Mouse (Mus musculus) heart, embryonic 11.5 days (tissue): ENCODE results near the gene Zfp341. TPM values are rescaled to one million over a fixed set of nuclear protein-coding genes. Genes with fewer than 3 reads are reported as not detected.

ENCODE experiments used
- ATAC-seq: fragments of 200-750 bp; cut with Nextera tagmentation; replicated peaks from 2 replicates; pipeline ENCODE4 v1.8.0; 2017; ENCODE audit warnings: moderate library complexity; ENCODE audit not compliant: insufficient number of reproducible peaks, low FRiP score, low TSS enrichment
- H3K27ac ChIP-seq: fragments of 300-500 bp; sonication (generic); 2 replicates; pipeline ENCODE4 v1.5.1; 2014; ENCODE audit warnings: mild to moderate bottlenecking, low read depth, low read length
- H3K27me3 ChIP-seq: fragments of 300-500 bp; sonication (generic); 2 replicates; pipeline ENCODE4 v1.6.1; 2014; ENCODE audit warnings: mild to moderate bottlenecking, low read length, mixed read lengths; ENCODE audit not compliant: control insufficient read depth, insufficient read depth
- H3K36me3 ChIP-seq: fragments of 300-500 bp; sonication (generic); 2 replicates; pipeline ENCODE4 v1.6.1; 2014; ENCODE audit warnings: mild to moderate bottlenecking, low read length, moderate library complexity, mixed read lengths; ENCODE audit not compliant: control insufficient read depth, insufficient read depth
- H3K4me1 ChIP-seq: fragments of 300-500 bp; sonication (generic); 2 replicates; pipeline ENCODE4 v1.6.1; 2014; ENCODE audit warnings: low read length; ENCODE audit not compliant: control insufficient read depth, insufficient read depth
- H3K4me2 ChIP-seq: fragments of 300-500 bp; sonication (generic); 2 replicates; pipeline ENCODE4 v1.6.1; 2014; ENCODE audit warnings: mild to moderate bottlenecking, moderate library complexity
- H3K4me3 ChIP-seq: fragments of 300-500 bp; sonication (generic); 2 replicates; pipeline ENCODE4 v1.5.1; 2014; ENCODE audit warnings: low read depth, low read length
- H3K9ac ChIP-seq: fragments of 300-500 bp; sonication (generic); 2 replicates; pipeline ENCODE4 v1.6.1; 2014; ENCODE audit warnings: mild to moderate bottlenecking, low read depth, low read length, moderate library complexity
- H3K9me3 ChIP-seq: fragments of 300-500 bp; sonication (generic); replicated peaks from 2 replicates; pipeline ENCODE4 v1.6.1; 2016; ENCODE audit warnings: low read length; ENCODE audit not compliant: control insufficient read depth
- WGBS: fragments of 180-500 bp; shearing (Covaris S2); extraction: QIAGEN DNeasy Blood & Tissue Kit; methylation state at CpG from one replicate; pipeline ENCODE4 v1.1.7; 2014; ENCODE audit not compliant: insufficient replicate concordance; 5-methylcytosine and 5-hydroxymethylcytosine counted together
- polyA plus RNA-seq: library from polyadenylated mRNA; unstranded; fragments of >200 nt; fragmentation: Nextera tagmentation; extraction: Ambion mirVana; gene quantifications from 2 replicates; pipeline ENCODE4 v1.2.1, GENCODE M21; 2014

Zfp341 gene
- polyA plus RNA-seq, 1 experiment from 2014 or later: 0.77 TPM

- Histone ChIP-seq H3K9ac (no peak overlapping the region), H3K27me3 (no peaks in the 10 kb centered on the region), H3K4me3 (no peak overlapping the region), H3K36me3 (peaks cover 19% of the 10 kb centered on the region), H3K27ac (no peak overlapping the region), H3K4me1 (no peaks in the 10 kb centered on the region), H3K9me3 (no peaks in the 10 kb centered on the region), H3K4me2 (no peak overlapping the region)
- WGBS: 78% methylated on average over 11 of the region's 11 CpGs
- ATAC-seq: no peak
These were observed 80.3 kb downstream of the Zfp341 start for GRCm38 (mm10) chr2:154693186-154693940.

- no peak for ATAC-seq
- H3K9ac ChIP-seq: no peak overlapping the region
- H3K9me3 ChIP-seq: no peaks in the 10 kb centered on the region
- H3K36me3 ChIP-seq: peaks cover 19% of the 10 kb centered on the region
- H3K4me2 ChIP-seq: no peak overlapping the region
- H3K4me1 ChIP-seq: no peaks in the 10 kb centered on the region
- H3K27ac ChIP-seq: no peak overlapping the region
- no peak overlapping the region for H3K4me3 ChIP-seq
- 93% methylated on average over 12 of the region's 12 CpGs for WGBS
- H3K27me3 ChIP-seq: no peaks in the 10 kb centered on the region
These were observed 80.8 kb downstream of the Zfp341 start for GRCm38 (mm10) chr2:154693941-154694256.

DNA sequence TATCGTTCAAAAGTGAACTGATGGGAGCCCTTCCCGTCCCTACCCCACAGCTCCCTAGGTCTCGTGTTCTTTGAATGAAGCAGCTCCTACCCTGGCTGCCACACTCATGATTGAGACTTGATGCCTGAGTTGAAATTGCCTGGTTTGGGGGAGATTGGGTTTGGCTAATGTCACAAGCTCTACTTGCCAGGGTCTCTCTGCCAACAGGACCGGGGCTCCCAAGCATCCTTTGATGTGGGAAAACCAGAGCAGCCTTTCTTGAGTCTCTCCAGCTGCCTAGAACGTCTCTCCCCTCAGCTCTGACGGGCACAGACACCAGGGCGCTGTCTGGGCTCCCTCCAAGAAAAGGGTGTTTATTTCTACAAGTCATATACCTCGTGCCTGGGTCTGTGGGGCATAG is 82.6 kb downstream of the Zfp341 start:
- Histone ChIP-seq H3K4me2 (no peak overlapping the region), H3K4me3 (no peak overlapping the region), H3K9ac (no peak overlapping the region), H3K27ac (no peak overlapping the region), H3K4me1 (no peaks in the 10 kb centered on the region), H3K9me3 (no peaks in the 10 kb centered on the region), H3K36me3 (peaks cover 16% of the 10 kb centered on the region), H3K27me3 (no peaks in the 10 kb centered on the region)
- WGBS: 73% methylated on average over 8 of the region's 8 CpGs
- ATAC-seq: no peak

Other genes with a start within 250 kb of the Zfp341 start
- gene Cdk5rap1, start 240.3 kb upstream of the Zfp341 start, polyA plus RNA-seq: 14.1 and 18.3 TPM in 2 replicates
- gene Snta1, start 205.2 kb upstream of the Zfp341 start, polyA plus RNA-seq: 14.6 and 22.2 TPM in 2 replicates
- 31.2 and 34.0 TPM in 2 replicates for gene Cbfa2t2, start 176.8 kb upstream of the Zfp341 start, polyA plus RNA-seq
- gene 1700003F12Rik, start 66.2 kb upstream of the Zfp341 start, polyA plus RNA-seq: 0.89 and 1.4 TPM in 2 replicates
- not detected in 2 replicates for gene Actl10, start 61.5 kb upstream of the Zfp341 start, polyA plus RNA-seq
- gene Necab3, start 54.4 kb upstream of the Zfp341 start, polyA plus RNA-seq: 1.2 and 1.4 TPM in 2 replicates
- gene E2f1, start 43.4 kb upstream of the Zfp341 start, polyA plus RNA-seq: 6.5 and 7.8 TPM in 2 replicates
- gene Pxmp4, start 9.6 kb upstream of the Zfp341 start, polyA plus RNA-seq: 21.4 and 23.5 TPM in 2 replicates
- gene 4930519P11Rik, start 140 bp downstream of the Zfp341 start, polyA plus RNA-seq: 0.72 TPM in 1 of 2 replicates, not detected in the other
- 10.1 and 12.5 TPM in 2 replicates for gene Chmp4b, start 38.4 kb downstream of the Zfp341 start, polyA plus RNA-seq
- gene Gm14214, start 156.7 kb downstream of the Zfp341 start, polyA plus RNA-seq: not detected in 2 replicates
- gene Raly, start 177.8 kb downstream of the Zfp341 start, polyA plus RNA-seq: 42.9 and 63.5 TPM in 2 replicates
- 0.34 and 0.49 TPM in 2 replicates for gene a, start 178.1 kb downstream of the Zfp341 start, polyA plus RNA-seq